ENCODE assay signal across 8 mouse cellular contexts in the genomic region with DNA sequence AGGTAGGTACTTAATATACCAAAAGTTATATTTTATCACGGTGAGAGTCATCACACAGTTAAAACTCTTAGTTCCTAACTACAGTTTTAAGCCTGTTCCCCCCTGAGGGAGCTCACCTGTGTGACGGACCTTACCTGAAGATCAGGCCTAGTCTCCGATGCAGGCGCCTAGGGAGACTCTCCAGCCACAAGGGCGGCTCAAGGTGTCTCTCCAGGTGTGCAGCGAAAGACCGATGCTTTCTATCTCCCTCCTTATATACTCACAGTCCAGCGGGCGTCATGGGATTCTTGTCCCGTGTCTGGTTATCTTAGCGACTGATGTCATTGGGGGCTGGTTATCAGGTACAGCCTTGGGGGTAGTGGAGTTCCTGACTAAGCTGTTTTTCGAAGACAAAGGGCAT. TPM values are rescaled to one million over a fixed set of nuclear protein-coding genes. Genes with fewer than 3 reads are reported as not detected.
DNase-seq lines count a peak whose midpoint lies in the region; ATAC-seq and TF ChIP-seq lines count a peak whose summit lies in the region.

Morf4l2 (minus strand) TSS at position 232 of the 400 bp plus-strand sequence.

- H3K4me1 ChIP-seq in liver, adult 2 months (ENCODE audit: control insufficient read depth, insufficient read depth, low read length): peaks cover 4% of the 10 kb centered on the region
- peaks cover 4% of the 10 kb centered on the region for H3K4me1 ChIP-seq in bone marrow macrophage, adult 2 months (ENCODE audit: control insufficient read depth, insufficient read depth, low read length)
- H3K4me1 ChIP-seq in intestine, embryonic 14.5 days (replicated peaks; ENCODE audit: control insufficient read depth, insufficient read depth, low read length): no peaks in the 10 kb centered on the region

- no peak for DNase-seq in liver, adult 2 months (ENCODE audit: extremely low read depth, low read depth, low spot score)
- no peak for DNase-seq in liver
- DNase-seq in gastrocnemius, postnatal 36 days: no peak
- DNase-seq in intestine, embryonic 14.5 days (ENCODE audit: low spot score): no peak
- DNase-seq in embryo, embryonic 10 days (ENCODE audit: low spot score): no peak
- DNase-seq in thymus, adult 18-20 months: no peak

- WGBS in liver, adult 2 months: 89% methylated on average over 12 of the region's 12 CpGs
- 92% methylated on average over 12 of the region's 12 CpGs for WGBS in intestine, embryonic 14.5 days

- H3K4me2 ChIP-seq in intestine, embryonic 14.5 days (ENCODE audit: low read length): peak within 1 kb of the TSS; percentile 52

- TF ChIP-seq POLR2A in liver, adult 2 months (IDR thresholded peaks at IDR 0.05; ENCODE audit: extremely low read depth, insufficient read depth, low read length): no peak
- TF ChIP-seq POLR2A in bone marrow macrophage, adult 2 months (IDR thresholded peaks at IDR 0.05; ENCODE audit: borderline replicate concordance, low read depth, low read length): no peak

- intact Hi-C loops in gastrocnemius, postnatal 36 days (cut with DNase I): loop anchor here (10.0 kb wide), 1 partner anchor 291 kb away; the partner anchor contains the start of gene Slc25a53

- H3K79me2 ChIP-seq in liver, adult 2 months (ENCODE audit: control insufficient read depth, insufficient read depth, low read length): peaks cover 3% of the 10 kb centered on the region; the same call in 1 of the 2 replicates

- peak within 1 kb of the TSS; percentile 82 for H3K27ac ChIP-seq in liver, adult 2 months (replicated peaks; ENCODE audit: insufficient read depth, low read depth, low read length)
- H3K27ac ChIP-seq in bone marrow macrophage, adult 2 months (ENCODE audit: insufficient read depth, low read depth, low read length): peak within 1 kb of the TSS; percentile 99
- H3K27ac ChIP-seq in intestine, embryonic 14.5 days (ENCODE audit: low read depth): peak within 1 kb of the TSS; percentile 88

- H3K27me3 ChIP-seq in liver, adult 2 months (ENCODE audit: control insufficient read depth, insufficient read depth, low read length): no peaks in the 10 kb centered on the region
- no peaks in the 10 kb centered on the region for H3K27me3 ChIP-seq in intestine, embryonic 14.5 days (replicated peaks; ENCODE audit: control insufficient read depth, insufficient read depth, low read length)

- TF ChIP-seq CTCF in liver, adult 2 months (IDR thresholded peaks at IDR 0.05; ENCODE audit: low read depth, low read length): no peak
- TF ChIP-seq CTCF in bone marrow macrophage, adult 2 months (IDR thresholded peaks at IDR 0.05; ENCODE audit: low read depth, low read length): no peak

- H3K4me3 ChIP-seq in liver, adult 2 months (ENCODE audit: insufficient read depth, low read depth, low read length): peak within 1 kb of the TSS; percentile 27; the same call in 1 of the 2 replicates
- peak within 1 kb of the TSS; percentile 94 for H3K4me3 ChIP-seq in bone marrow macrophage, adult 2 months (ENCODE audit: insufficient read depth, low read length)
- H3K4me3 ChIP-seq in intestine, embryonic 14.5 days (ENCODE audit: low read depth, low read length): peak within 1 kb of the TSS; percentile 61

- peaks cover 6% of the 10 kb centered on the region; the same call in 1 of the 2 replicates for H3K36me3 ChIP-seq in liver, adult 2 months (ENCODE audit: control insufficient read depth, insufficient read depth, low read length)
- peaks cover 11% of the 10 kb centered on the region for H3K36me3 ChIP-seq in intestine, embryonic 14.5 days (ENCODE audit: control insufficient read depth, insufficient read depth, low read length)

- no peaks in the 10 kb centered on the region for H3K9me3 ChIP-seq in intestine, embryonic 14.5 days (ENCODE audit: control insufficient read depth, low read length)

- peak within 1 kb of the TSS; percentile 69 for H3K9ac ChIP-seq in liver, adult 2 months (ENCODE audit: low read depth, low read length)
- H3K9ac ChIP-seq in intestine, embryonic 14.5 days (ENCODE audit: low read length): peak within 1 kb of the TSS; percentile 60

- no peak for ATAC-seq in intestine, embryonic 14.5 days (replicated peaks; ENCODE audit: low FRiP score, low TSS enrichment, low read depth)
- ATAC-seq in megakaryocyte, adult 5-6 weeks (ENCODE audit: poor library complexity, severe bottlenecking): no peak

RNA-seq across cellular contexts. Expression of gene Morf4l2, which starts in this region (rescaled TPM):
- 116 and 127 TPM in 2 replicates for total RNA-seq in liver, adult 2 months (2014; rRNA removed)
- 24.8 and 26.7 TPM in 2 replicates for polyA plus RNA-seq in liver, adult 2 months (2012; rRNA removed)
- 185 TPM in 2 replicates for polyA plus RNA-seq in bone marrow macrophage, adult 2 months (2012; ENCODE audit: insufficient read depth, insufficient read length, missing spikeins)
- total RNA-seq in gastrocnemius, postnatal 36 days (2021): 100 to 1,000 TPM; 133 to 137 TPM
- polyA plus RNA-seq in intestine, embryonic 14.5 days (2014; fragmentation: Nextera tagmentation; extraction: Ambion mirVana): 471 and 491 TPM in 2 replicates
- 95.1 and 96.8 TPM in 2 replicates for total RNA-seq in megakaryocyte, adult 5-6 weeks (2015)
- total RNA-seq in megakaryocyte, adult 5-6 weeks (2017): 258 and 278 TPM in 2 replicates

Comparison
In these comparisons a context has a peak if more than half of its experiments do, and no peak if none do; other contexts are left out.
1. H3K4me3 ChIP-seq: peak in every context shown above with its lines; median percentile 94 in bone marrow macrophage, adult 2 months; 61 in intestine, embryonic 14.5 days; 27 in liver, adult 2 months.